Mouse (Mus musculus): ENCODE measurements around the gene Pfkfb4. TPM values are rescaled to one million over a fixed set of nuclear protein-coding genes. Genes with fewer than 3 reads are reported as not detected.

The Pfkfb4 gene
- total RNA-seq (2017), result 48.6 to 70.1 TPM (median 67.8 TPM) in 3 replicates

- peak; percentile 86 for ATAC-seq (replicated peaks; ENCODE audit: insufficient number of reproducible peaks, low FRiP score, low TSS enrichment, poor library complexity, severe bottlenecking)
These were observed at the start of gene Pfkfb4 for GRCm38 (mm10) chr9:108991428-108992084. TSS of gene Pfkfb4 (plus strand) at chr9:108991778.

GRCm38 (mm10) chr9:108945111-108945510 lies 46.5 kb upstream of the Pfkfb4 start:
- no peak for ATAC-seq (replicated peaks; ENCODE audit: insufficient number of reproducible peaks, low FRiP score, low TSS enrichment, poor library complexity, severe bottlenecking)

GRCm38 (mm10) chr9:108945608-108946007 lies 46.0 kb upstream of the Pfkfb4 start:
- ATAC-seq (replicated peaks; ENCODE audit: insufficient number of reproducible peaks, low FRiP score, low TSS enrichment, poor library complexity, severe bottlenecking), result no peak

DNA sequence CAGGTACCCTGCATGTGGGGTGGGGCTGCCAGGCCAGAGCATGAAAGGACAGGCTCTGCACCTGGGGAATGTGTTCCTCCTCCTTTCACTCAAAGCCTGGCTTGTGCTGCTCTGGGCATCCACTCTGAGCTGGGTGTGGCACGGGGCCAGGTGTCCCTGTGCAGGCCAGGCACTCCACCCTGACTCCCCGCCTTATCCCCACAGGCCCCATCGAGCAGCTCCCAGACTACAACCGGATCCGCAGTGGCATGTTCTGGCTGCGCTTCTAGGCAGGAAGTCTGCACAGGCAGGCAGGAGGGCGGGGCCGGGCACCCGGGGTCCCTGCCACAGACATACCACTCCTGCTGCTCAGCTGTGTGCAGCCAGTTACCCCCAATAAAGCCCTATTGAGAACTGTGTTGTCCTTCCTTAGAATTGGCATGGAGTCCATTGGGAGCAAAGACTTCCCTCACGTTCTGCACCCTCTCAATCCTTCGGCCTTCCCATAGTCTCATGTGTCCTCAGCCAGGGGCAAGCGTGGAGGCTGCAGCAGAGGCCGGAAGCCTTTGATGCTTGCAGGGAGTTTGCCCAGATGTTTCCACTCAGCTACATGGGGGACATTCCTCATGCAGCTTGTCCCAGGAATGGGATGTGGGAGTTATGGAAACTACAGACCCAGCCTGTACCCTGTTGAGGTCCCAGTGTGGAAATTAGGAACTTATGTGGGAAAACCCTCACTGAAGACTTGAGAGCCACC lies 42.2 kb upstream of the Pfkfb4 start:
- ATAC-seq (replicated peaks; ENCODE audit: insufficient number of reproducible peaks, low FRiP score, low TSS enrichment, poor library complexity, severe bottlenecking), result no peak

- no peak for ATAC-seq (replicated peaks; ENCODE audit: insufficient number of reproducible peaks, low FRiP score, low TSS enrichment, poor library complexity, severe bottlenecking)
These were observed 41.4 kb upstream of the Pfkfb4 start for GRCm38 (mm10) chr9:108949967-108950728.

- ATAC-seq (replicated peaks; ENCODE audit: insufficient number of reproducible peaks, low FRiP score, low TSS enrichment, poor library complexity, severe bottlenecking), result no peak
These were observed 38.4 kb upstream of the Pfkfb4 start, which contains the start of gene Col7a1 for GRCm38 (mm10) chr9:108953081-108953636. TSS of gene Col7a1 (plus strand) at chr9:108953586.

DNA sequence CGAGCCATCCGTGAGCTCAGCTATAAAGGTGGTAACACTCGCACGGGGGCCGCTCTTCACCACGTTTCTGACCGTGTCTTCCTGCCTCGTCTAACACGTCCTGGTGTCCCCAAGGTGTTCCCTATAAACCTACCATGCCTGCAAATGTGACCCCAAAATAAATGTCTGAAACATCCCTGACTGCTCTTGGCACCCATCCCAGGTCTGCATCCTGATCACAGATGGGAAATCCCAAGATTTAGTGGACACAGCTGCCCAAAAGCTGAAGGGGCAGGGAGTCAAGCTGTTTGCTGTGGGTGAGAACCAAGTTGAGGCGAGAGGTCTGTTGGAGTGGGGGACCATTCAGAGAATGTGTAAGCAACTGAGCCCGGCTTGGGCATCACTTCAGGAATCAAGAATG lies 36.3 kb upstream of the Pfkfb4 start:
- no peak for ATAC-seq (replicated peaks; ENCODE audit: insufficient number of reproducible peaks, low FRiP score, low TSS enrichment, poor library complexity, severe bottlenecking)

- ATAC-seq (replicated peaks; ENCODE audit: insufficient number of reproducible peaks, low FRiP score, low TSS enrichment, poor library complexity, severe bottlenecking), result no peak
These were observed 35.7 kb upstream of the Pfkfb4 start for GRCm38 (mm10) chr9:108955846-108956245.

DNA sequence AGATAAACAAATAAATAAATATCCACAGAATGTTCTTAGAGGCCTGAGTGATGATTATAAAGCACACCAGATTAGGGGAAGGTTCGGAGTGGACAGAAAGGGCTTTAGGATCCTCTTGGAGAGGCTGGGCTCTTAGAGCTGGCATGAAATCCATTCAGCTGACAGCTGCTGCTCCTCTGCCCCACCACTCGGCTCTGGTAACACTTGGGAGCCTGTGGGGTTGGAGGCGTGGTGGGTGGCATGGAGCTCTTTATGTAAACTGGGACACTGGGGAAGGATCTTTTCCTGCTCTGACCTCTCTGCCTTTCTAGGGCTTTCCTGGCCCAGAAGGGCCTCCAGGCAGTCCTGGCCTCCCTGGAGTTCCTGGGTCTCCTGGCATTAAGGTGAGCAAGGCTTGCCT lies 28.0 kb upstream of the Pfkfb4 start:
- ATAC-seq (replicated peaks; ENCODE audit: insufficient number of reproducible peaks, low FRiP score, low TSS enrichment, poor library complexity, severe bottlenecking), result no peak

GRCm38 (mm10) chr9:108964338-108964737 lies 27.2 kb upstream of the Pfkfb4 start:
- ATAC-seq (replicated peaks; ENCODE audit: insufficient number of reproducible peaks, low FRiP score, low TSS enrichment, poor library complexity, severe bottlenecking), result no peak

GRCm38 (mm10) chr9:108970623-108971022 lies 21.0 kb upstream of the Pfkfb4 start:
- ATAC-seq (replicated peaks; ENCODE audit: insufficient number of reproducible peaks, low FRiP score, low TSS enrichment, poor library complexity, severe bottlenecking), result no peak

DNA sequence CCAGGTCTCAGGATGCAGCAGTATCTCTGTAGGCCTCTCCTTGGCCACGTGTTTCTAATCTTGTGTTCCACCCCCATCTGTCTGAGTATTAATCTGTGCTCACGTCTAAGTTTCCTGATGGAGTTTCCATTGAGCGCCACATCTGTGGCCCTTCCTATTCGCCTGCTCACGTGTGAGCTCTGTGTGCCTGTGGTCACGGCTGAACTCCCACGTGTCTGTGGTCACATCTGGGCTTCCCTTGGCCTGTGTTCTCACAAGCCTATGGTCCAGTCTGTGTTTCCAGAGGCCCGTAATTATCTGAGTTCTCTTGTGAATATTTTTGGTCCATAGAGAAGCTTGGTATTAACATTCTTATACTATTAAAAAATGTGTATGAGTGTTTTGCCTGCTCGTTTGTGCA lies 15.1 kb upstream of the Pfkfb4 start:
- ATAC-seq (replicated peaks; ENCODE audit: insufficient number of reproducible peaks, low FRiP score, low TSS enrichment, poor library complexity, severe bottlenecking), result no peak

GRCm38 (mm10) chr9:108977966-108978365 lies 13.6 kb upstream of the Pfkfb4 start:
- ATAC-seq (replicated peaks; ENCODE audit: insufficient number of reproducible peaks, low FRiP score, low TSS enrichment, poor library complexity, severe bottlenecking), result no peak

GRCm38 (mm10) chr9:108982498-108982897 lies 9.1 kb upstream of the Pfkfb4 start:
- no peak for ATAC-seq (replicated peaks; ENCODE audit: insufficient number of reproducible peaks, low FRiP score, low TSS enrichment, poor library complexity, severe bottlenecking)

- no peak for ATAC-seq (replicated peaks; ENCODE audit: insufficient number of reproducible peaks, low FRiP score, low TSS enrichment, poor library complexity, severe bottlenecking)
These were observed 8.4 kb upstream of the Pfkfb4 start for GRCm38 (mm10) chr9:108983209-108983608.

- ATAC-seq (replicated peaks; ENCODE audit: insufficient number of reproducible peaks, low FRiP score, low TSS enrichment, poor library complexity, severe bottlenecking), result no peak
These were observed 5.9 kb upstream of the Pfkfb4 start, which contains the start of gene Ucn2 for GRCm38 (mm10) chr9:108985710-108986109. TSS of gene Ucn2 (plus strand) at chr9:108986010.

DNA sequence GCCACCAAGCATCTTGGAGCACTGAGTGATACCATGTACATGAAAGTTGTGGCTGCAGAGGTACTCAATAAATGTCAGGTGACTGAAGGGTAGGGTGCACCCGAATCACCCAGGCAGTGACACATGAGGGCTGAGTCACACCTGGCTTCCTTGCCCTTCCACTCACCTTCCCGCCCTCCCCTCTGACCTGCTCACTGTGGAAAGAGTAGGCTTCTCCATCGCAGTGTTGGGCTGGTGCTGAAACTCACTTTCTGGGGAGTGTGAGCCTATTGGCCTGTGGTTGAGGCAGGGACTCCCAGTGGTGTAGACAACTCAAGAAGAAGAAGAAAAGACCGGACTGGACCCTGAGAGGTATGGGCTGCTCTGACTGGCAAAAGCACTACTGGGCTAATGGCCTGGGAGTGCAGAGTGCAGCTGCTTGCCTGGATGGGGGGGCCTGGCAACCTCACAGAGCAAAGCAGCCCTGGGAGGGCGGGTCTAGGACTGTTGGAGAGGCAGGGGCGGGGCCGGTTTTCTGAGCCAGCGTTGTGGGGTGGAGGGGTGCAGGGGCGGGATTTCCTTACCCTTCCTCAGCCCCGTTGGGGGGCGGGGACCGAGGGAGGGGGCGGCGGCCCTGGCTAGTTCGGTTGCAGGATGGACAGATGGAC lies 3.8 kb upstream of the Pfkfb4 start:
- ATAC-seq (replicated peaks; ENCODE audit: insufficient number of reproducible peaks, low FRiP score, low TSS enrichment, poor library complexity, severe bottlenecking), result no peak

DNA sequence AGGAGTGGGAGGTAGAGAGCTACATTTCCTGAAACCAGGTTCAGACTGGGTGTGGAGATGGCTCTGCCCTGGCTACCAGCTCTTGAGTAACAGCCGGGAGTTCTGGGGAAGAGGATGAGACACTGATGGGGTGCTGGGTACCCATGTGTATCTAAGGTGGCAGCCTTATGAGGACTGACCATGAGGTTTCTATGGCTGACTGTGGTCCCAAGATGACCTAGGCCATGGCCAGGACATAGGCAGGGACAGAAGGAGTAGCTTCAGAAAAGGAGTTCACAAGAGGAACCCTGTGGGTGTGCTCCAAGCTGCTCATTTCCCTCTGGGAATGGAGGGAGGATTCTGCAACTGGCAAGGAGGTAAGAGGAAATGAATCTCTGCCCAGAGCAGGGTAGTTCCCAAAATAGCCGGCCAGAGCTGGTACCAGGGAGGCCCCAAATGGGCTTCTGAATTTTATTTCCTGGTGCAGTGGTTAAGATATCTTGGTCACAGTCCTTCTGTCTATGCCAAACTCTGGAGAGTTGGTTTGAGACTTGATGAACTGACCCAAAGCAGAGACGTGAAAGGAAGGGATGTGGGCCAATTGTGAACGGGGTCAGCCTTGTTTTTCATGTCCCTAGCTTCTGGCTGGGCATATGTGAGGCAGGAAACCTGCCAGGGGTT lies 1.6 kb upstream of the Pfkfb4 start:
- ATAC-seq (replicated peaks; ENCODE audit: insufficient number of reproducible peaks, low FRiP score, low TSS enrichment, poor library complexity, severe bottlenecking), result no peak

Data from monocyte, adult 5-6 weeks (primary cell).